Mouse (Mus musculus): ENCODE data around the gene Colec11. TPM values are rescaled to one million over a fixed set of nuclear protein-coding genes. Genes with fewer than 3 reads are reported as not detected.

Gene Colec11
- polyA plus RNA-seq, 1 experiment from 2014 or later: 0.24 TPM

DNA sequence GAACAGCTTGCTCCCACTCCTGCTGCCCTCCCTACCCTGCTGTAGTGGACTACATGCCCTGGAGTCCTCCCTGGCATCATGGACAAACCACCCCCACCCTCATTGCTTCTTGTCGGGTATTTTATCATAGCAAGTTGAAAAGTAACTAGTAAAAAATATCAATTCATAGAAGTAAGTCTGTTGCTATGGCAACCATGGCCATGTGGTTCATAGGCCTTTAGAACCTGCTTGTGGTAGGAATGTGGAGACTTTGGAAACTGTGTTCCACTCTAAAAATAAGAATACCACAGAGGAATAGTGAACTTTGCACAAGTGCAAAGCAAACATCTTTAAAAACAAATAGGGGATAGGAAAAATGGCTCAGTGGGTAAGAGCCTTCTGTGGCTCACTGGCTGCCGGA, 50.9 kb downstream of the Colec11 start:
- no peak overlapping the region for H3K4me3 ChIP-seq (ENCODE audit: low read depth, low read length)
- DNase-seq (ENCODE audit: low spot score) (no peak), ATAC-seq (ENCODE audit: insufficient number of reproducible peaks, low FRiP score, low TSS enrichment, low read depth) (no peak)
- H3K27ac ChIP-seq (replicated peaks; ENCODE audit: low read depth, low read length): no peak overlapping the region
- H3K36me3 ChIP-seq (ENCODE audit: control insufficient read depth, insufficient read depth, low read length): no peaks in the 10 kb centered on the region
- WGBS: 90% methylated on average over 2 of the region's 2 CpGs
- no peaks in the 10 kb centered on the region for H3K9me3 ChIP-seq (ENCODE audit: control insufficient read depth, low read length)
- H3K9ac ChIP-seq (ENCODE audit: low read length): no peak overlapping the region
- no peaks in the 10 kb centered on the region for H3K27me3 ChIP-seq (ENCODE audit: control insufficient read depth, insufficient read depth, low read length)
- H3K4me2 ChIP-seq (ENCODE audit: low read depth, severe bottlenecking): no peak overlapping the region
- H3K4me1 ChIP-seq (ENCODE audit: control insufficient read depth, insufficient read depth, low read length): no peaks in the 10 kb centered on the region

DNA sequence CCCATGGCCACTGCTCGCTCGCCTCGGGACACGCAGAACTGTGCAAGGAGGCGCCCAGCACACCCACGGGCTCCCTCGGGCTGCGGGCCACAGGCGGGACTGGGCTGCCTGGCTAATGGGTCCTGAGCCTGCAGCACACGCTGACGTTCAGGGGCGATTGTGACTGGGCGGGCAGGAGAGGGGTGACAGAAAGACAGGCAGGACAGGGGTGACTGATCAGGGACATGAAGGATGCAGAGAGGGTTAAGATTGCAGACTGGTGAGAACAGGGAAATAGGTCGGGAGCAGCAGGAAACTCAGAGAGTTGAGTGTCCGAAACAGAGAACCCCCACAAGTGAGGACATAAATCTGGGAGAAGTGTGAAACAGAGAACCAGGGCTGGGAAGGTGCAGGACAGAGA, 70.9 kb downstream of the Colec11 start, which contains the start of gene Dcdc2c:
Gene Dcdc2c (minus strand): TSS at position 101 of the 400 bp plus-strand sequence.
- Histone ChIP-seq H3K36me3 (ENCODE audit: control insufficient read depth, insufficient read depth, low read length) (no peaks in the 10 kb centered on the region), H3K27me3 (ENCODE audit: control insufficient read depth, insufficient read depth, low read length) (no peaks in the 10 kb centered on the region), H3K27ac (replicated peaks; ENCODE audit: low read depth, low read length) (no peak within 1 kb of the TSS), H3K9ac (ENCODE audit: low read length) (no peak within 1 kb of the TSS), H3K9me3 (ENCODE audit: control insufficient read depth, low read length) (no peaks in the 10 kb centered on the region; the same call in 1 of the 2 replicates), H3K4me1 (ENCODE audit: control insufficient read depth, insufficient read depth, low read length) (no peaks in the 10 kb centered on the region), H3K4me3 (ENCODE audit: low read depth, low read length) (no peak within 1 kb of the TSS), H3K4me2 (ENCODE audit: low read depth, severe bottlenecking) (peak within 1 kb of the TSS; percentile 12; the same call in 1 of the 2 replicates)
- DNase-seq (ENCODE audit: low spot score) (no peak), ATAC-seq (ENCODE audit: insufficient number of reproducible peaks, low FRiP score, low TSS enrichment, low read depth) (no peak)
- 64% methylated on average over 15 of the region's 15 CpGs for WGBS

DNA sequence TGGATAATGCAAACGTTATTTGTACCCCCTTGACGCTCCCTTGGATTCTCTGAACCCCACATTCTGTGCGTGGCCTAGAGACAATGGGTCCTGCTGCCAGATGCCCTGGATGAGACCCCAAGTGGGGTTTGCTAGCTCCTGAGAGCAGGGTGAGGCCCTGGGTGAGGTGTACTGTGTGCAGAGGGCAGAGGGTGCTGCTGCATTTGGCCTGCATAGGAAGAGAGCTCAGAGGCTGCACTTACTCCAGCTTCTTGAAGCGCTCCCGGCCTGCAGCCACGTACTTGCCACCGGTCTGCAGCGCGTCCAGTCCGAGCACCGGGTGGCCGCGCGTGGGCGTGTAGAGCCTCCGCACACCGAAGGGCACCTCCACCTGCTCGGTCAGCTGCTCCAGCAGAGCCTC, 71.4 kb downstream of the Colec11 start:
- 61% methylated on average over 18 of the region's 18 CpGs for WGBS
- H3K9ac ChIP-seq (ENCODE audit: low read length): no peak overlapping the region
- peak overlapping the region; percentile 12; the same call in 1 of the 2 replicates for H3K4me2 ChIP-seq (ENCODE audit: low read depth, severe bottlenecking)
- H3K9me3 ChIP-seq (ENCODE audit: control insufficient read depth, low read length): no peaks in the 10 kb centered on the region; the same call in 1 of the 2 replicates
- ATAC-seq (ENCODE audit: insufficient number of reproducible peaks, low FRiP score, low TSS enrichment, low read depth): no peak
- H3K4me3 ChIP-seq (ENCODE audit: low read depth, low read length): no peak overlapping the region
- H3K4me1 ChIP-seq (ENCODE audit: control insufficient read depth, insufficient read depth, low read length): no peaks in the 10 kb centered on the region
- no peak for DNase-seq (ENCODE audit: low spot score)
- H3K27ac ChIP-seq (replicated peaks; ENCODE audit: low read depth, low read length): no peak overlapping the region
- H3K27me3 ChIP-seq (ENCODE audit: control insufficient read depth, insufficient read depth, low read length): no peaks in the 10 kb centered on the region
- no peaks in the 10 kb centered on the region for H3K36me3 ChIP-seq (ENCODE audit: control insufficient read depth, insufficient read depth, low read length)

DNA sequence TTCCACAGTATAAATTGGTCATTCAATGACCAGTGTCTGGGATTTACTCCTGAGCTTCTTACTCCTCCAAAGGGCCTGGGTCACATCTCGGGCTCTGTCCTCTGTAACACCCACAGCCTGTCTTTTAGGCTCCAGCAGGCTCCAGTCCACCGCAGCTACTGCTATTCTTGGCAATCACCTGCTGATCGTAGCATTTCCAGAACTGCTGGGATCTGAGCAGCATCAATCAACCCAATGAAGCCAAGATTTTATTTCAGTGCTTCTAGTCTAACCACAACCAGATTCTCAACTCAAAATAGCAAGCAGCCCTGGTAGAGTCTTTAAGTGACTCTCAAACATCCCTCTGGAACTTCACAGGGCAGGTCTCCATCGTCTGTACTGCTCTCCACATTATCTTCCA, 74.3 kb downstream of the Colec11 start:
- WGBS: 65% methylated on average over 4 of the region's 4 CpGs
- DNase-seq (ENCODE audit: low spot score) (no peak), ATAC-seq (ENCODE audit: insufficient number of reproducible peaks, low FRiP score, low TSS enrichment, low read depth) (no peak)
- H3K27me3 ChIP-seq (ENCODE audit: control insufficient read depth, insufficient read depth, low read length): no peaks in the 10 kb centered on the region
- no peaks in the 10 kb centered on the region for H3K36me3 ChIP-seq (ENCODE audit: control insufficient read depth, insufficient read depth, low read length)
- no peaks in the 10 kb centered on the region for H3K4me1 ChIP-seq (ENCODE audit: control insufficient read depth, insufficient read depth, low read length)
- no peak overlapping the region for H3K27ac ChIP-seq (replicated peaks; ENCODE audit: low read depth, low read length)
- no peaks in the 10 kb centered on the region; the same call in 1 of the 2 replicates for H3K9me3 ChIP-seq (ENCODE audit: control insufficient read depth, low read length)
- no peak overlapping the region for H3K4me2 ChIP-seq (ENCODE audit: low read depth, severe bottlenecking)
- no peak overlapping the region for H3K9ac ChIP-seq (ENCODE audit: low read length)
- H3K4me3 ChIP-seq (ENCODE audit: low read depth, low read length): no peak overlapping the region

Other genes with a start within 250 kb of the Colec11 start
- not detected in 2 replicates for gene Dcdc2c, start 71.0 kb downstream of the Colec11 start, polyA plus RNA-seq (2014; fragmentation: Nextera tagmentation; extraction: Ambion mirVana)
- not detected in 2 replicates for gene Allc, start 40.9 kb downstream of the Colec11 start, polyA plus RNA-seq (2014; fragmentation: Nextera tagmentation; extraction: Ambion mirVana)
- gene Rps7, start 12.6 kb upstream of the Colec11 start, polyA plus RNA-seq (2014; fragmentation: Nextera tagmentation; extraction: Ambion mirVana): 822 and 864 TPM in 2 replicates
- gene Rnaseh1, start 26.2 kb upstream of the Colec11 start, polyA plus RNA-seq (2014; fragmentation: Nextera tagmentation; extraction: Ambion mirVana): 32.5 and 33.7 TPM in 2 replicates
- gene Adi1, start 51.9 kb upstream of the Colec11 start, polyA plus RNA-seq (2014; fragmentation: Nextera tagmentation; extraction: Ambion mirVana): 71.1 and 72.1 TPM in 2 replicates
- 37.6 and 42.5 TPM in 2 replicates for gene Trappc12, start 127.1 kb upstream of the Colec11 start, polyA plus RNA-seq (2014; fragmentation: Nextera tagmentation; extraction: Ambion mirVana)
- 30.9 and 37.7 TPM in 2 replicates for gene Eipr1, start 128.4 kb upstream of the Colec11 start, polyA plus RNA-seq (2014; fragmentation: Nextera tagmentation; extraction: Ambion mirVana)